Mouse (Mus musculus) forebrain, embryonic 13.5 days (tissue): ENCODE data around the gene Clec4f. TPM values are rescaled to one million over a fixed set of nuclear protein-coding genes. Genes with fewer than 3 reads are reported as not detected.

Experiments used
- polyA plus RNA-seq: library from polyadenylated mRNA; unstranded; fragments of >200 nt; fragmentation: Nextera tagmentation; extraction: Ambion mirVana; gene quantifications from 2 replicates; pipeline ENCODE4 v1.2.1, GENCODE M21; 2015

Clec4f gene
- polyA plus RNA-seq, 1 experiment from 2014 or later = not detected

Other genes starting within 250 kb of the Clec4f start
- gene Tet3, start 197.1 kb downstream of the Clec4f start, polyA plus RNA-seq = 65.3 and 79.4 TPM in 2 replicates
- 68.9 and 72.8 TPM in 2 replicates for gene Dguok, start 149.2 kb downstream of the Clec4f start, polyA plus RNA-seq
- gene Actg2, start 119.9 kb downstream of the Clec4f start, polyA plus RNA-seq = 0.31 and 2.2 TPM in 2 replicates
- 37.2 and 40.0 TPM in 2 replicates for gene Stambp, start 83.5 kb downstream of the Clec4f start, polyA plus RNA-seq
- gene Cd207, start 21.7 kb upstream of the Clec4f start, polyA plus RNA-seq = not detected in 2 replicates
- gene Vax2, start 55.1 kb upstream of the Clec4f start, polyA plus RNA-seq = 0.19 TPM in 1 of 2 replicates, not detected in the other
- 0.19 TPM in 1 of 2 replicates, not detected in the other for gene Atp6v1b1, start 86.8 kb upstream of the Clec4f start, polyA plus RNA-seq
- 0.13 and 0.28 TPM in 2 replicates for gene Ankrd53, start 106.5 kb upstream of the Clec4f start, polyA plus RNA-seq
- 66.0 and 77.5 TPM in 2 replicates for gene Tex261, start 119.6 kb upstream of the Clec4f start, polyA plus RNA-seq
- gene Nagk, start 138.8 kb upstream of the Clec4f start, polyA plus RNA-seq = 64.9 and 72.8 TPM in 2 replicates
- 30.0 and 39.5 TPM in 2 replicates for gene Paip2b, start 175.6 kb upstream of the Clec4f start, polyA plus RNA-seq
- 93.6 and 95.6 TPM in 2 replicates for gene Zfp638, start 210.9 kb upstream of the Clec4f start, polyA plus RNA-seq